Mouse (Mus musculus): ENCODE measurements around the gene 2310034G01Rik. TPM values are rescaled to one million over a fixed set of nuclear protein-coding genes. Genes with fewer than 3 reads are reported as not detected.

2310034G01Rik gene
- total RNA-seq, 1 experiment, result 0.80 TPM

Other genes with a start within 250 kb of the 2310034G01Rik start
- gene Elovl3, start 218.4 kb downstream of the 2310034G01Rik start, total RNA-seq (2012; rRNA removed), result 0.16 and 0.22 TPM in 2 replicates
- 0.18 TPM in 1 of 2 replicates, not detected in the other for gene Pitx3, start 202.0 kb downstream of the 2310034G01Rik start, total RNA-seq (2012; rRNA removed)
- gene Gbf1, start 197.8 kb downstream of the 2310034G01Rik start, total RNA-seq (2012; rRNA removed), result 29.0 and 31.8 TPM in 2 replicates
- 11.6 and 13.0 TPM in 2 replicates for gene Nfkb2, start 46.0 kb downstream of the 2310034G01Rik start, total RNA-seq (2012; rRNA removed)
- 2.4 and 3.1 TPM in 2 replicates for gene Psd, start 23.1 kb downstream of the 2310034G01Rik start, total RNA-seq (2012; rRNA removed)
- gene Fbxl15, start 22.1 kb downstream of the 2310034G01Rik start, total RNA-seq (2012; rRNA removed), result 7.8 and 7.9 TPM in 2 replicates
- 75.1 and 102 TPM in 2 replicates for gene Cuedc2, start 11.6 kb downstream of the 2310034G01Rik start, total RNA-seq (2012; rRNA removed)
- 9.9 and 19.8 TPM in 2 replicates for gene Mfsd13a, start 9.2 kb downstream of the 2310034G01Rik start, total RNA-seq (2012; rRNA removed)
- 66.7 and 85.7 TPM in 2 replicates for gene Actr1a, start 45.4 kb upstream of the 2310034G01Rik start, total RNA-seq (2012; rRNA removed)
- gene Sufu, start 46.6 kb upstream of the 2310034G01Rik start, total RNA-seq (2012; rRNA removed), result 12.6 and 14.5 TPM in 2 replicates
- gene Trim8, start 151.4 kb upstream of the 2310034G01Rik start, total RNA-seq (2012; rRNA removed), result 26.1 and 33.2 TPM in 2 replicates
- gene Arl3, start 222.9 kb upstream of the 2310034G01Rik start, total RNA-seq (2012; rRNA removed), result 25.7 and 39.7 TPM in 2 replicates
- gene Sfxn2, start 223.1 kb upstream of the 2310034G01Rik start, total RNA-seq (2012; rRNA removed), result 11.4 TPM in 2 replicates
- gene Wbp1l, start 248.8 kb upstream of the 2310034G01Rik start, total RNA-seq (2012; rRNA removed), result 38.8 and 40.2 TPM in 2 replicates

Measured in ES-E14 (cell line).